Mouse (Mus musculus) hindbrain, embryonic 10.5 days (tissue): ENCODE results near the gene Shroom1. TPM values are rescaled to one million over a fixed set of nuclear protein-coding genes. Genes with fewer than 3 reads are reported as not detected.
"Not testable (repeated sequence)": the region's sequence is repeated elsewhere in the genome, so short reads cannot be mapped to it uniquely, and the experiment has no call there.

ENCODE experiments used
- DNase-seq: peaks from one replicate; pipeline ENCODE4 v3.0.0-alpha.2; 2017; ENCODE audit warnings: low spot score
- H3K27ac ChIP-seq: fragments of 300-500 bp; sonication (generic); 2 replicates; pipeline ENCODE4 v1.5.1; 2016; ENCODE audit warnings: mild to moderate bottlenecking, moderate library complexity
- H3K27me3 ChIP-seq: fragments of 300-500 bp; sonication (generic); 2 replicates; pipeline ENCODE4 v1.6.1; 2016; ENCODE audit warnings: mild to moderate bottlenecking; ENCODE audit not compliant: poor library complexity, insufficient read depth, severe bottlenecking
- H3K36me3 ChIP-seq: fragments of 300-500 bp; sonication (generic); 2 replicates; pipeline ENCODE4 v1.6.1; 2016; ENCODE audit warnings: mild to moderate bottlenecking, moderate library complexity
- H3K4me1 ChIP-seq: fragments of 300-500 bp; sonication (generic); replicated peaks from 2 replicates; pipeline ENCODE4 v1.6.1; 2016; ENCODE audit warnings: mild to moderate bottlenecking
- H3K4me3 ChIP-seq: fragments of 300-500 bp; sonication (generic); 2 replicates; pipeline ENCODE4 v1.5.1; 2016; ENCODE audit warnings: mild to moderate bottlenecking, moderate library complexity
- H3K9me3 ChIP-seq: fragments of 300-500 bp; sonication (generic); 2 replicates; pipeline ENCODE4 v1.6.1; 2016; ENCODE audit warnings: mild to moderate bottlenecking, moderate library complexity
- WGBS: fragments of 180-500 bp; shearing (Covaris S2); methylation state at CpG from one replicate; pipeline ENCODE4 v1.1.7; 2016; 5-methylcytosine and 5-hydroxymethylcytosine counted together
- polyA plus RNA-seq: library from polyadenylated mRNA; unstranded; fragments of >200 nt; fragmentation: Nextera tagmentation; extraction: Ambion mirVana; gene quantifications from 2 replicates; pipeline ENCODE4 v1.2.1, GENCODE M21; 2016

Gene Shroom1
- 1.8 and 2.0 TPM in 2 replicates for polyA plus RNA-seq

- DNase-seq, result peak; percentile 64
- Histone ChIP-seq H3K4me1 (peaks cover 14% of the 10 kb centered on the region), H3K27ac (peak within 1 kb of the TSS; percentile 79), H3K4me3 (peak within 1 kb of the TSS; percentile 62), H3K36me3 (no peaks in the 10 kb centered on the region), H3K9me3 (no peaks in the 10 kb centered on the region), H3K27me3 (peaks cover 72% of the 10 kb centered on the region)
- 4% methylated on average over 42 of the region's 42 CpGs for WGBS
Observed at GRCm38 (mm10) chr11:53456474-53457371, at the start of gene Shroom1, which contains the start of gene Gm10447. Shroom1 (plus strand) TSS chr11:53457205. Gm10447 (minus strand) TSS chr11:53457110.

DNA sequence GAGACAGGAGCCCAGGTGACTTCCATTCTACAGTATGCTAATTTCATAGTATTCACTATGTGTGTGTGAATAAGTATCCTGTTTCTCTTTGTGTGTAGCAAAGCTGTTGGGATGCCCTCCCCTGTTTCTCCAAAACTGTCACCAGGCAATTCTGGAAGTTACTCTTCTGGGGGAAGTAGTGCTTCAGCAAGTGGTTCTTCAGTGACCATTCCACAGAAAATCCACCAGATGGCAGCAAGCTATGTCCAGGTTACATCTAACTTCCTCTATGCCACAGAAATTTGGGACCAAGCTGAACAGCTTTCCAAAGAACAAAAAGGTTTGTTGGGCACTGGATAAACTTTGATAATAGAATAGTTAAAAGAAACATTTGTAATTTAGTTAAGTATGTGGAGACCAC, 45.3 kb upstream of the Shroom1 start:
- no peak for DNase-seq
- no peak overlapping the region for H3K4me3 ChIP-seq
- H3K27ac ChIP-seq, result no peak overlapping the region
- H3K9me3 ChIP-seq, result no peaks in the 10 kb centered on the region
- H3K27me3 ChIP-seq, result no peaks in the 10 kb centered on the region
- H3K36me3 ChIP-seq, result peaks cover 99% of the 10 kb centered on the region
- H3K4me1 ChIP-seq, result no peaks in the 10 kb centered on the region

- Histone ChIP-seq H3K36me3 (peaks cover 99% of the 10 kb centered on the region), H3K27ac (no peak overlapping the region), H3K9me3 (no peaks in the 10 kb centered on the region), H3K27me3 (no peaks in the 10 kb centered on the region), H3K4me3 (no peak overlapping the region), H3K4me1 (no peaks in the 10 kb centered on the region)
- WGBS, result 96% methylated on average over 4 of the region's 4 CpGs
- DNase-seq, result no peak
Observed at GRCm38 (mm10) chr11:53413871-53414270, 43.1 kb upstream of the Shroom1 start.

- Histone ChIP-seq H3K4me3 (no peak overlapping the region), H3K36me3 (peaks cover 91% of the 10 kb centered on the region), H3K9me3 (no peaks in the 10 kb centered on the region), H3K4me1 (no peaks in the 10 kb centered on the region), H3K27ac (no peak overlapping the region), H3K27me3 (no peaks in the 10 kb centered on the region)
- DNase-seq, result no peak
Observed at GRCm38 (mm10) chr11:53418048-53418447, 39.0 kb upstream of the Shroom1 start.

DNA sequence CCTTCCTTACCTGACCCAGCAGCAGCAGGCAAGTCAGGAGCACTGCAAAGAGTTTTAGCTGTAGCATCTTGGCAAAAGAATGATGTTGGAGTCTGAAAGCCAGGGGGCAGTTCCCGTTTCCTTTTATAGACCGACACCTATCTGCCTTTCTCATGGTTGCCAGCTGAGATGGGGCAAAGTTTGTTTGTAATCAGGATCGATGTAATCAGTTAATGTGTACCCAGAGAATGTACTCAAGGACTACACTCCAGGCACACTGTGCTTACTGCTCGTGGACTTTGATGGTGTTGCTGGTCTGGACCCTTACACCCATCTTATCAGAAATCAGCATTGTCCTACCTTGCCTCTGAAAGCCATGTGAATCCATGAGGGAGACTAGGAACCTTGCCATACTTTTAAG, 34.0 kb upstream of the Shroom1 start, which contains the start of gene Leap2:
Gene Leap2 (minus strand): TSS at position 135 of the 400 bp plus-strand sequence.
- Histone ChIP-seq H3K4me1 (no peaks in the 10 kb centered on the region), H3K4me3 (no peak within 1 kb of the TSS), H3K27ac (no peak within 1 kb of the TSS), H3K9me3 (no peaks in the 10 kb centered on the region), H3K36me3 (peaks cover 50% of the 10 kb centered on the region), H3K27me3 (no peaks in the 10 kb centered on the region)
- no peak for DNase-seq
- WGBS, result 89% methylated on average over 4 of the region's 4 CpGs

GRCm38 (mm10) chr11:53424826-53425225, 32.2 kb upstream of the Shroom1 start:
- Histone ChIP-seq H3K9me3 (no peaks in the 10 kb centered on the region), H3K27ac (no peak overlapping the region), H3K36me3 (peaks cover 45% of the 10 kb centered on the region), H3K4me3 (no peak overlapping the region), H3K4me1 (peaks cover 8% of the 10 kb centered on the region), H3K27me3 (no peaks in the 10 kb centered on the region)
- no peak for DNase-seq
- WGBS, result 83% methylated on average over 2 of the region's 2 CpGs

DNA sequence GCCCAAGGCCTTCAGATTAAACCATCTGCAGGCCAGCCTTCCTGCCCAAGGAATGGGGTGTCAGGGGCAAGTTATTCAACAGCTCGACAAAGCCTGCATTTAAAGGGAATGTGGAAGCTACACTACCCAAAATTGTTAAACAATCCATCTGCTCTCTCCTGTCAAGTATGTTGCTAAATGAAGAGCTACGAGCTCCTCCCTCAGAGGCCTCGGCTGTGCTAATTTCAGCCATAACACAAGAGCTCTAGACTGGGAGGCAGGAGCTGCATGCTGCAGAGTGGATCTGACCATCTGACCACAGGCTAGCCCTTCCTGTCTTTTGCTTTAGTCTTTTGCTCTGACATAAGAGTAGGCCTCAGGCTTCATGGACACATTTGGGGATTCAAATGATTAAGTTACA, 31.8 kb upstream of the Shroom1 start:
- H3K27ac ChIP-seq, result no peak overlapping the region
- no peaks in the 10 kb centered on the region for H3K9me3 ChIP-seq
- peaks cover 41% of the 10 kb centered on the region for H3K36me3 ChIP-seq
- DNase-seq, result no peak
- 84% methylated on average over 3 of the region's 3 CpGs for WGBS
- H3K4me1 ChIP-seq, result peaks cover 11% of the 10 kb centered on the region
- H3K27me3 ChIP-seq, result no peaks in the 10 kb centered on the region
- H3K4me3 ChIP-seq, result no peak overlapping the region

- H3K27me3 ChIP-seq, result no peaks in the 10 kb centered on the region
- WGBS, result 91% methylated on average over 6 of the region's 6 CpGs
- H3K9me3 ChIP-seq, result no peaks in the 10 kb centered on the region
- H3K4me1 ChIP-seq, result peaks cover 11% of the 10 kb centered on the region
- peaks cover 38% of the 10 kb centered on the region for H3K36me3 ChIP-seq
- no peak for DNase-seq
- H3K27ac ChIP-seq, result no peak overlapping the region
- H3K4me3 ChIP-seq, result no peak overlapping the region
Observed at GRCm38 (mm10) chr11:53425711-53426255, 31.2 kb upstream of the Shroom1 start.

DNA sequence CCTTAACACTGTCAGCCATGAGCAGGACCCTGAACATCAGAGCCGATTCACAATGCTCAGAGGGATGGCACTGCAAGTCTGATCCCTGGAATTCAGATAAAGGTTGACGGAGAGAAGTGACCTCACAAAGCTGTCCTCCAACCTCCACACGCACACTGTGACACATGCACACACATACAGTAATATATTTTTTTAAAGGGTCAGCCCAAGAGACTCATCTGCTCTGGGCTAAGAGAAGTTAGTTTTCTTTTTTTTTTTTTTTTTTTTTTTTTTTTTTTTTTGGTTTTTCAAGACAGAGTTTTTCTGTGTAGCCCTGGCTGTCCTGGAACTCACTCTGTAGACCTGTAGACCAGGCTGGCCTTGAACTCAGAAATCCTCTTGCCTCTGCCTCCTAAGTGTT, 30.1 kb upstream of the Shroom1 start:
- not testable (repeated sequence) for DNase-seq, H3K27ac ChIP-seq, H3K9me3 ChIP-seq, H3K4me3 ChIP-seq, H3K27me3 ChIP-seq
- WGBS, result 87% methylated on average over 3 of the region's 3 CpGs
- Histone ChIP-seq H3K36me3 (peaks cover 28% of the 10 kb centered on the region), H3K4me1 (peaks cover 20% of the 10 kb centered on the region)

- H3K4me1 ChIP-seq, result peaks cover 20% of the 10 kb centered on the region
- no peak overlapping the region for H3K27ac ChIP-seq
- DNase-seq, result no peak
- no peak overlapping the region for H3K4me3 ChIP-seq
- H3K27me3 ChIP-seq, result no peaks in the 10 kb centered on the region
- H3K9me3 ChIP-seq, result no peaks in the 10 kb centered on the region
- peaks cover 20% of the 10 kb centered on the region for H3K36me3 ChIP-seq
- 94% methylated on average over 3 of the region's 3 CpGs for WGBS
Observed at GRCm38 (mm10) chr11:53427993-53428715, 28.9 kb upstream of the Shroom1 start.

DNA sequence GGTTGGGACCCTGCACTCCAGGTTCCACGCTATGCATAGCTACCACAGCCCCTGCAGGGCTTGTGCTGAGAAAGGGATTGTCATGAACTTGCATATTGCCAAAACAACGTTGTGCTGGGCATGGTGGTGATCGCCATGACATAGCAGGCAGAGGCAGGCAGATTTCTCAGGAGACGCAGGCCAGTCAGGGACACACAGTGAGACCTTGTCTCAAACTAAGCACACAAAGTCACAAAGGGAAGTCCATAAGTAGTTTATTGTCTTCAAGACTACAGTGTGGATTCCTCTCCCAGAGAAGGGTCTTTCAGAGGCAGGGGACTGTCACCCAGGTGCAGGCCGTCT, 28.3 kb upstream of the Shroom1 start:
- peaks cover 20% of the 10 kb centered on the region for H3K36me3 ChIP-seq
- WGBS, result 93% methylated on average over 5 of the region's 5 CpGs
- no peaks in the 10 kb centered on the region for H3K9me3 ChIP-seq
- H3K27ac ChIP-seq, result no peak overlapping the region
- H3K4me3 ChIP-seq, result no peak overlapping the region
- no peak for DNase-seq
- no peaks in the 10 kb centered on the region for H3K27me3 ChIP-seq
- peaks cover 20% of the 10 kb centered on the region for H3K4me1 ChIP-seq

DNA sequence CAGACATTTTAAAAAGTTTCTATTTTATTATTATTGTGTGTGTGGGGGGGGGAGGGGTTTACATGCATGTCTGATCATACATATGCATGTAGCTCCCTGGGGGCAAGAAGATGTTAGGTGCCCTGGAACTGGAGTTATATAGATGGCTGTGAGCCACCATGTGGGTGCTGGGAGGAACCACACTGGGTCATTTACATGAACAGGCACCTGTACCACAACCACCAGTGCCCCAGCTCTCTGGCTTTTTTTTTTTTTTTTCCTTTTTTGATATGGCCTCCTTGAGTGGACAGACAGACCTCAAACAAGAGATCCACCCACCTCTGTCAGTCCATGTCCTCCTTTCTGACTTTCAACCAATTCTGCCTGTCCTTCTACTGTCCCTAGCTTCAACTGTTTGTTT, 27.8 kb upstream of the Shroom1 start:
- H3K4me3 ChIP-seq, result peak overlapping the region; percentile 95
- no peaks in the 10 kb centered on the region for H3K27me3 ChIP-seq
- peaks cover 20% of the 10 kb centered on the region for H3K4me1 ChIP-seq
- H3K9me3 ChIP-seq, result no peaks in the 10 kb centered on the region
- H3K36me3 ChIP-seq, result peaks cover 20% of the 10 kb centered on the region
- H3K27ac ChIP-seq, result no peak overlapping the region
- DNase-seq, result no peak

- Histone ChIP-seq H3K36me3 (peaks cover 20% of the 10 kb centered on the region), H3K4me1 (peaks cover 20% of the 10 kb centered on the region), H3K9me3 (no peaks in the 10 kb centered on the region), H3K4me3 (peak overlapping the region; percentile 95), H3K27ac (peak overlapping the region; percentile 85), H3K27me3 (no peaks in the 10 kb centered on the region)
- WGBS, result under 1% methylated on average over 34 of the region's 34 CpGs
- no peak for DNase-seq
Observed at GRCm38 (mm10) chr11:53430300-53430669, 26.7 kb upstream of the Shroom1 start.
